Mouse (Mus musculus): ENCODE measurements around the gene Psmd11. TPM values are rescaled to one million over a fixed set of nuclear protein-coding genes. Genes with fewer than 3 reads are reported as not detected.

The Psmd11 gene
- total RNA-seq, 2 experiments from 2014 or later = 100 to 101 TPM

GRCm38 (mm10) chr11:80505581-80505980 lies 77.2 kb downstream of the Psmd11 start:
- no peak for DNase-seq

- no peak for DNase-seq
Observed at GRCm38 (mm10) chr11:80506483-80506882, 78.1 kb downstream of the Psmd11 start.

GRCm38 (mm10) chr11:80507791-80508190 lies 79.4 kb downstream of the Psmd11 start:
- DNase-seq = no peak

GRCm38 (mm10) chr11:80508361-80509175 lies 80.2 kb downstream of the Psmd11 start:
- no peak for DNase-seq

- no peak for DNase-seq
Observed at GRCm38 (mm10) chr11:80509176-80509506, 80.7 kb downstream of the Psmd11 start.

- no peak for DNase-seq
Observed at GRCm38 (mm10) chr11:80510124-80510523, 81.7 kb downstream of the Psmd11 start.

GRCm38 (mm10) chr11:80512313-80513056 lies 84.1 kb downstream of the Psmd11 start:
- DNase-seq = no peak

GRCm38 (mm10) chr11:80513796-80514195 lies 85.4 kb downstream of the Psmd11 start:
- DNase-seq = no peak

GRCm38 (mm10) chr11:80515346-80515745 lies 86.9 kb downstream of the Psmd11 start:
- DNase-seq = no peak

GRCm38 (mm10) chr11:80515895-80516294 lies 87.5 kb downstream of the Psmd11 start:
- no peak for DNase-seq

GRCm38 (mm10) chr11:80518421-80519367 lies 90.3 kb downstream of the Psmd11 start:
- peak; percentile 62 to 67 for DNase-seq

- no peak for DNase-seq
Observed at GRCm38 (mm10) chr11:80521148-80521547, 92.7 kb downstream of the Psmd11 start.

Other genes with a start within 250 kb of the Psmd11 start
- 1 to 10 TPM; 3.8 to 3.9 TPM for gene Rnf135, start 244.8 kb upstream of the Psmd11 start, total RNA-seq (2021)
- gene Rhot1, start 219.6 kb upstream of the Psmd11 start, total RNA-seq (2021) = 10 to 100 TPM; 70.9 to 73.4 TPM
- 10 to 100 TPM; 25.0 to 29.2 TPM for gene Rhbdl3, start 127.7 kb upstream of the Psmd11 start, total RNA-seq (2021)
- gene 5730455P16Rik, start 50.6 kb upstream of the Psmd11 start, total RNA-seq (2021) = 10 to 100 TPM; 50.1 to 53.0 TPM
- 100 to 1,000 TPM; 149 to 169 TPM for gene Zfp207, start 45.3 kb upstream of the Psmd11 start, total RNA-seq (2021)
- gene Cdk5r1, start 48.4 kb downstream of the Psmd11 start, total RNA-seq (2021) = 100 to 1,000 TPM; 226 to 242 TPM

All from layer of hippocampus, postnatal 36 days (tissue).